Mouse (Mus musculus): ENCODE data around the gene Setd7. TPM values are rescaled to one million over a fixed set of nuclear protein-coding genes. Genes with fewer than 3 reads are reported as not detected.

The Setd7 gene
- polyA plus RNA-seq, 1 experiment from 2014 or later: 2.8 TPM

- WGBS: 89% methylated on average over 16 of the region's 16 CpGs
- peaks cover 98% of the 10 kb centered on the region for H3K36me3 ChIP-seq
- no peak for DNase-seq (ENCODE audit: low spot score)
- H3K27ac ChIP-seq (replicated peaks): no peak overlapping the region
- 0 out of 2 replicates have a peak, but pooled peaks cover 4% of the 10 kb centered on the region for H3K9me3 ChIP-seq (replicated peaks)
- no peaks in the 10 kb centered on the region for H3K4me1 ChIP-seq
- no peak overlapping the region for H3K4me3 ChIP-seq
- no peaks in the 10 kb centered on the region for H3K27me3 ChIP-seq (ENCODE audit: low read depth, poor library complexity, severe bottlenecking)
Measured at GRCm38 (mm10) chr3:51525186-51525785, 35.4 kb downstream of the Setd7 start.

GRCm38 (mm10) chr3:51521262-51521661 is 39.4 kb downstream of the Setd7 start:
- Histone ChIP-seq H3K27me3 (ENCODE audit: low read depth, poor library complexity, severe bottlenecking) (no peaks in the 10 kb centered on the region), H3K9me3 (replicated peaks) (0 out of 2 replicates have a peak, but pooled peaks cover 4% of the 10 kb centered on the region), H3K4me1 (peaks cover 12% of the 10 kb centered on the region), H3K4me3 (no peak overlapping the region), H3K36me3 (peaks cover 80% of the 10 kb centered on the region), H3K27ac (replicated peaks) (no peak overlapping the region)
- 95% methylated on average over 14 of the region's 14 CpGs for WGBS
- no peak for DNase-seq (ENCODE audit: low spot score)

DNA sequence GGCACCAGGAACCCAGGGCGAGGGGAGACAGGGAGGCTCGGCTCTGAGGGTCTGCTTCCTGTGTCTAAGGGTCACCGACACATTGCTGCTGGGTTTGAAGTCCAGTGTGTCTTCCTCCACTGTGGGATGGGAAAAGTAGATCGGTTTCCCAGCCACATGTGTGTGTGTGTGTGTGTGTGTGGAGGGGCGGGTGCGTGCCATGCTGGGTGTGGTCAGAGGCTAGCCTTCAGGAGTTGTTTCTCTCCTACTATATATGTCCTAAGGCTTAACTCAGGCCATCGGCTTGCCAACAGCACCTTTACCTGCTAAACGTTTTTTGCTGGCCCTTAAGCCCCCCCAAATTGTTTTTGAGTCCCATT is 41.9 kb downstream of the Setd7 start:
- no peaks in the 10 kb centered on the region for H3K27me3 ChIP-seq (ENCODE audit: low read depth, poor library complexity, severe bottlenecking)
- no peak for DNase-seq (ENCODE audit: low spot score)
- H3K4me1 ChIP-seq: peaks cover 12% of the 10 kb centered on the region
- WGBS: 73% methylated on average over 8 of the region's 8 CpGs
- H3K9me3 ChIP-seq (replicated peaks): no peaks in the 10 kb centered on the region
- H3K36me3 ChIP-seq: peaks cover 57% of the 10 kb centered on the region
- H3K27ac ChIP-seq (replicated peaks): no peak overlapping the region
- no peak overlapping the region for H3K4me3 ChIP-seq

GRCm38 (mm10) chr3:51517878-51518762 is 42.6 kb downstream of the Setd7 start:
- H3K36me3 ChIP-seq: peaks cover 51% of the 10 kb centered on the region
- peaks cover 12% of the 10 kb centered on the region for H3K4me1 ChIP-seq
- DNase-seq (ENCODE audit: low spot score): no peak
- 68% methylated on average over 12 of the region's 12 CpGs for WGBS
- H3K9me3 ChIP-seq (replicated peaks): no peaks in the 10 kb centered on the region
- H3K4me3 ChIP-seq: no peak overlapping the region
- no peaks in the 10 kb centered on the region for H3K27me3 ChIP-seq (ENCODE audit: low read depth, poor library complexity, severe bottlenecking)
- H3K27ac ChIP-seq (replicated peaks): no peak overlapping the region

GRCm38 (mm10) chr3:51517467-51517866 is 43.2 kb downstream of the Setd7 start:
- no peak overlapping the region for H3K27ac ChIP-seq (replicated peaks)
- DNase-seq (ENCODE audit: low spot score): no peak
- H3K27me3 ChIP-seq (ENCODE audit: low read depth, poor library complexity, severe bottlenecking): no peaks in the 10 kb centered on the region
- peaks cover 12% of the 10 kb centered on the region for H3K4me1 ChIP-seq
- peaks cover 45% of the 10 kb centered on the region for H3K36me3 ChIP-seq
- H3K9me3 ChIP-seq (replicated peaks): no peaks in the 10 kb centered on the region
- 81% methylated on average over 4 of the region's 4 CpGs for WGBS
- no peak overlapping the region for H3K4me3 ChIP-seq

DNA sequence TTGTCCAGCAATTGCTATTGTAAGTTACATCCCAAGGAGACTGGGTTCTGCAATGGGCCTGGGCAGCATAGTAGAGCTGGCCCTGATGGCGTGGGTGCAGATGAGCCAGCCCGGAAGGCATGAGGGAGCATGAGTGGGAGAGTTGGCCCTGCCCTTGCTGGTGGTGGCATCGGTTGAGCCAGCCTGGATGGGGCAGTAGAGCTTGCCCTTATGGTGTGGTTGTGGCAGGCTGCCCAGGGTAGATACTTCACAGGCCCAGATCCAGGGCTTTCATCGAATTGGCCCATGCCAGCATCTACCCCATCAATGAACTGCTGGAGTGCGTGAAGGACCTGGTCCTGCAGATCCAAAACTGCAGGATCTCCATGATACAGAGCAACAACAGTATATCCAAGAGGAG is 48.7 kb downstream of the Setd7 start:
- no peak overlapping the region for H3K4me3 ChIP-seq
- peaks cover 7% of the 10 kb centered on the region; the same call in 1 of the 2 replicates for H3K36me3 ChIP-seq
- H3K9me3 ChIP-seq (replicated peaks): 0 out of 2 replicates have a peak, but pooled peaks cover 7% of the 10 kb centered on the region
- no peak overlapping the region for H3K27ac ChIP-seq (replicated peaks)
- 95% methylated on average over 5 of the region's 5 CpGs for WGBS
- no peaks in the 10 kb centered on the region for H3K27me3 ChIP-seq (ENCODE audit: low read depth, poor library complexity, severe bottlenecking)
- no peaks in the 10 kb centered on the region for H3K4me1 ChIP-seq
- no peak for DNase-seq (ENCODE audit: low spot score)

DNA sequence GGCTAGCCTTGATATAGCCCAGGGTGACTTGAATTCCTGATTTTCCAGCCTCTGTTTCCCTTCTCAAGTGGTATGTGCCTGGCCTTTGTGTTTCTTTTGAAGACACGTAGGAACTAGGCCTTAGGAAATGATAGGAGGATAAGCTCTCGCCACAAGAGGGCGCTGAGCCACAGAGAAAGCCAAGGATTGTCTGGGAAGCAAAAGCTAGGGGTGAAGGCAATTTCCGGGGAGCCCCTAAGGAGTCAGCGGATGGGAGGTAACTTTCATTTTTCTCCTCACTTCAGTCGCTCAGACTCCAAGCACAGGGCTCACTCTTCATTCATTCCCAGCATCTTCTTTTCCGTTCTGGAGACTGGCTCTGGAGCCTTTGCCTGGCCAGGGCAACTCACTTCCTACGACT is 49.8 kb downstream of the Setd7 start:
- 30% methylated on average over 8 of the region's 8 CpGs for WGBS
- Histone ChIP-seq H3K27me3 (ENCODE audit: low read depth, poor library complexity, severe bottlenecking) (no peaks in the 10 kb centered on the region), H3K4me1 (no peaks in the 10 kb centered on the region), H3K4me3 (no peak overlapping the region), H3K27ac (replicated peaks) (no peak overlapping the region), H3K9me3 (replicated peaks) (0 out of 2 replicates have a peak, but pooled peaks cover 7% of the 10 kb centered on the region), H3K36me3 (peaks cover 3% of the 10 kb centered on the region; the same call in 1 of the 2 replicates)
- peak; percentile 75 for DNase-seq (ENCODE audit: low spot score)

GRCm38 (mm10) chr3:51505465-51505864 is 55.2 kb downstream of the Setd7 start:
- Histone ChIP-seq H3K27me3 (ENCODE audit: low read depth, poor library complexity, severe bottlenecking) (no peaks in the 10 kb centered on the region), H3K4me1 (no peaks in the 10 kb centered on the region), H3K4me3 (no peak overlapping the region), H3K9me3 (replicated peaks) (no peaks in the 10 kb centered on the region), H3K36me3 (no peaks in the 10 kb centered on the region), H3K27ac (replicated peaks) (peak overlapping the region; percentile 61)
- WGBS: 73% methylated on average over 19 of the region's 19 CpGs
- peak; percentile 38 for DNase-seq (ENCODE audit: low spot score)

DNA sequence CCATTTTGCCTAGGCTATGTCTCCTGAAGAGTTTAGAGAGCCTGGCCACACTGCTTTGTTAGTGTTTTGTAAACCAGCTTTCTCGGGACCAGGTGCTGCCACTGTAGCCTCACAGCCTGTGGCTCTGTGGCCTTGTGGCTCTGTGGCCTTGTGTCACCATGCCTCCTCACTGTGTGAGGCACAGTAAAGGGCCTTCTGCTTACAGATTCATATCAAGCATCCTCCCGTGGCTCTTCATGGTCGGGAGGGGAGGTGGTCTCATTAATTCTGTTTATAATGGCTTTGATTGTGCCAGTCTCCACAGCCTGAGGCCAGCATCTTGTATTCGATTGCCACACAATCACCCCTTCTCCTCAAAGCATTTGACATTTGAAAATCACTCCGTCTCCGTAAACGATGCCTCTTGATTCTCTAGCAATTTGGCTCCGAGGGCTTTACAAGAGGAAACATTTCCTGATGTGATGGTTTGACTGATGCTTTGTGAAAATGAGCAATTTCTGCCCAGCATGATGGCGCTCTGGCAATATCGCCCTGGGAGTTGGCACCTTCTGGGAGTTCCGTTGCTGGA is 56.2 kb downstream of the Setd7 start:
- Histone ChIP-seq H3K4me1 (no peaks in the 10 kb centered on the region), H3K27me3 (ENCODE audit: low read depth, poor library complexity, severe bottlenecking) (no peaks in the 10 kb centered on the region), H3K27ac (replicated peaks) (peak overlapping the region; percentile 1; the same call in 1 of the 2 replicates), H3K9me3 (replicated peaks) (no peaks in the 10 kb centered on the region), H3K4me3 (no peak overlapping the region), H3K36me3 (no peaks in the 10 kb centered on the region)
- WGBS: 87% methylated on average over 11 of the region's 11 CpGs
- DNase-seq (ENCODE audit: low spot score): no peak

GRCm38 (mm10) chr3:51499876-51500275 is 60.8 kb downstream of the Setd7 start:
- Histone ChIP-seq H3K4me3 (no peak overlapping the region), H3K27me3 (ENCODE audit: low read depth, poor library complexity, severe bottlenecking) (no peaks in the 10 kb centered on the region), H3K4me1 (no peaks in the 10 kb centered on the region), H3K27ac (replicated peaks) (no peak overlapping the region), H3K36me3 (0 out of 2 replicates have a peak, but pooled peaks cover 14% of the 10 kb centered on the region), H3K9me3 (replicated peaks) (no peaks in the 10 kb centered on the region)
- DNase-seq (ENCODE audit: low spot score): no peak
- WGBS: 90% methylated on average over 4 of the region's 4 CpGs

DNA sequence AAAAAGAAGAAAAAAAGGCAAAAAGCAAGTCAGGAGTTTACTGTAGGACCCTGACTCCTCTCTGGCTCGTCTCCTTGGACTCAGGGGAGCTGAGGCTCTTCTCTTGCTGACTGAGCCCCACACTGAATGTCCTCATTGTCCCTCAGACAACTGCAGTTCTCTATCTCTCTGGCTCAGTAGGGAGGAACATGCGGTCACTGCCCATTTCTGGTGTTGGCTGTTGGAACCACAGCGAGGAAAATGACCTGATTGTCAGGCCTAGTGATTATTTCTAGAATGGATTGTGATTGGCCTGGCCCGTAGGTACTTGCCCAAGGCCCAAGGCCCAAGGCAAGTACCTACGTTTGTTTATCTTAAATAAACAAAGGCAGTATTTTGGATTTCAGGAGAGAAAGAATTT is 62.0 kb downstream of the Setd7 start:
- 83% methylated on average over 5 of the region's 5 CpGs for WGBS
- peaks cover 19% of the 10 kb centered on the region for H3K36me3 ChIP-seq
- H3K4me3 ChIP-seq: no peak overlapping the region
- no peak for DNase-seq (ENCODE audit: low spot score)
- no peaks in the 10 kb centered on the region for H3K4me1 ChIP-seq
- no peak overlapping the region for H3K27ac ChIP-seq (replicated peaks)
- H3K9me3 ChIP-seq (replicated peaks): no peaks in the 10 kb centered on the region
- H3K27me3 ChIP-seq (ENCODE audit: low read depth, poor library complexity, severe bottlenecking): no peaks in the 10 kb centered on the region

DNA sequence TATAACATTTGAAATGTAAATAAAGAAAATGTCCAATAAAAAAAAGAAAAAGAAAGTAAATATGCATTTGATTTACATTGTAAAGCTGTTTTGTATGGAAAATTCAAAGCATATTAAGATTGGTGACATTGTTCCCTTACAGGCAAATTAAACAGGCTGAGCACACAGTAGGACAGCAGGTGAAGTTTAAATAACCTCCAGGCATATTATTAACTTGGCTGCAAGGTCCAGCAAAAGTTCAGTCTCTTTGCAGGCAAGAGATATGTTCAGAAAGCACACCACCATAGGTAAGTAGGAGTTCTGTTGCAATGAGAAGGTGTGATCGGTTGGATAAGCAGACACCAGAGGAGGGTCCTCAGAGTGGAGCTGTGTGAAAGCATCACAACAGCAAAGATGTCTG is 62.7 kb downstream of the Setd7 start:
- Histone ChIP-seq H3K27me3 (ENCODE audit: low read depth, poor library complexity, severe bottlenecking) (no peaks in the 10 kb centered on the region), H3K4me3 (no peak overlapping the region), H3K27ac (replicated peaks) (no peak overlapping the region), H3K9me3 (replicated peaks) (no peaks in the 10 kb centered on the region), H3K36me3 (peaks cover 26% of the 10 kb centered on the region), H3K4me1 (no peaks in the 10 kb centered on the region)
- DNase-seq (ENCODE audit: low spot score): no peak
- 100% methylated on average over 1 of the region's 1 CpGs for WGBS

- Histone ChIP-seq H3K27me3 (ENCODE audit: low read depth, poor library complexity, severe bottlenecking) (no peaks in the 10 kb centered on the region), H3K9me3 (replicated peaks) (no peaks in the 10 kb centered on the region), H3K27ac (replicated peaks) (no peak overlapping the region), H3K36me3 (peaks cover 26% of the 10 kb centered on the region), H3K4me3 (no peak overlapping the region), H3K4me1 (no peaks in the 10 kb centered on the region)
- no peak for DNase-seq (ENCODE audit: low spot score)
- WGBS: 93% methylated on average over 9 of the region's 9 CpGs
Measured at GRCm38 (mm10) chr3:51495646-51496045, 65.0 kb downstream of the Setd7 start.
